Mouse (Mus musculus) embryo, embryonic 9.5 days (tissue): ENCODE results near the gene Ypel3.
A peak's percentile ranks its signal among the peaks of the same experiment; 100 is the strongest.

ENCODE experiments used
- DNase-seq: peaks from one replicate; pipeline ENCODE4 v3.0.0-alpha.2; 2017; ENCODE audit errors: extremely low spot score

The Ypel3 gene

GRCm38 (mm10) chr7:126815726-126816222 is 39.0 kb downstream of the Ypel3 start:
- no peak for DNase-seq

- no peak for DNase-seq
These were observed 39.7 kb downstream of the Ypel3 start for GRCm38 (mm10) chr7:126816494-126816893.

GRCm38 (mm10) chr7:126817595-126817994 is 40.8 kb downstream of the Ypel3 start:
- no peak for DNase-seq

- DNase-seq: no peak
These were observed 42.1 kb downstream of the Ypel3 start for GRCm38 (mm10) chr7:126818818-126819217.

GRCm38 (mm10) chr7:126821835-126822511 is 45.2 kb downstream of the Ypel3 start:
- peak; percentile 86 for DNase-seq

GRCm38 (mm10) chr7:126822741-126823140 is 46.0 kb downstream of the Ypel3 start:
- DNase-seq: no peak

- no peak for DNase-seq
These were observed 46.5 kb downstream of the Ypel3 start for GRCm38 (mm10) chr7:126823202-126823711.

GRCm38 (mm10) chr7:126823940-126824339 is 47.2 kb downstream of the Ypel3 start:
- no peak for DNase-seq

- no peak for DNase-seq
These were observed 48.6 kb downstream of the Ypel3 start for GRCm38 (mm10) chr7:126825403-126825802.

- no peak for DNase-seq
These were observed 49.2 kb downstream of the Ypel3 start for GRCm38 (mm10) chr7:126825952-126826351.
